Mouse (Mus musculus) forebrain, postnatal 0 days (tissue): ENCODE results near the gene Spns2. TPM values are rescaled to one million over a fixed set of nuclear protein-coding genes. Genes with fewer than 3 reads are reported as not detected.

Experiments used
- ATAC-seq: fragments of 200-750 bp; cut with Nextera tagmentation; 2 replicates; pipeline ENCODE4 v1.8.0; 2017; ENCODE audit warnings: mild to moderate bottlenecking, moderate library complexity
- DNase-seq: peaks from one replicate; pipeline ENCODE4 v3.0.0-alpha.2; 2015
- H3K27ac ChIP-seq: fragments of 300-500 bp; sonication (generic); 2 replicates; pipeline ENCODE4 v1.5.1; 2014; ENCODE audit warnings: low read depth, mild to moderate bottlenecking, antibody characterized with exemption, low read length, moderate library complexity, mixed read lengths
- H3K27me3 ChIP-seq: fragments of 300-500 bp; sonication (generic); 2 replicates; pipeline ENCODE4 v1.6.1; 2014; ENCODE audit warnings: mild to moderate bottlenecking, low read length, mixed read lengths; ENCODE audit not compliant: insufficient read depth
- H3K36me3 ChIP-seq: fragments of 300-500 bp; sonication (generic); 2 replicates; pipeline ENCODE4 v1.6.1; 2014; ENCODE audit warnings: mild to moderate bottlenecking, moderate library complexity; ENCODE audit not compliant: insufficient read depth
- H3K4me1 ChIP-seq: fragments of 300-500 bp; sonication (generic); 2 replicates; pipeline ENCODE4 v1.6.1; 2014; ENCODE audit warnings: antibody characterized with exemption; ENCODE audit not compliant: insufficient read depth
- H3K4me2 ChIP-seq: fragments of 300-500 bp; sonication (generic); 2 replicates; pipeline ENCODE4 v1.6.1; 2014; ENCODE audit warnings: low read depth, mild to moderate bottlenecking, moderate library complexity
- H3K4me3 ChIP-seq: fragments of 300-500 bp; sonication (generic); 2 replicates; pipeline ENCODE4 v1.5.1; 2014; ENCODE audit warnings: low read depth, low read length, mixed read lengths
- H3K9ac ChIP-seq: fragments of 300-500 bp; sonication (generic); 2 replicates; pipeline ENCODE4 v1.6.1; 2014; ENCODE audit warnings: mild to moderate bottlenecking
- H3K9me3 ChIP-seq: fragments of 300-500 bp; sonication (generic); 2 replicates; pipeline ENCODE4 v1.6.1; 2016; ENCODE audit warnings: low read length
- CTCF ChIP-seq: sonication (generic); IDR thresholded peaks from 2 replicates; pipeline ENCODE4 v1.5.1; 2016; ENCODE audit warnings: antibody characterized with exemption, control low read depth, low read depth
- WGBS: fragments of 180-500 bp; shearing (Covaris S2); extraction: QIAGEN DNeasy Blood & Tissue Kit; methylation state at CpG from one replicate; pipeline ENCODE4 v1.1.7; 2014; 5-methylcytosine and 5-hydroxymethylcytosine counted together
- polyA plus RNA-seq: library from polyadenylated mRNA; unstranded; fragments of >200 nt; fragmentation: Nextera tagmentation; extraction: Ambion mirVana; gene quantifications from 2 replicates; pipeline ENCODE4 v1.2.1, GENCODE M21; 2015
- total RNA-seq: library from RNA; depleted of rRNA; stranded (reverse); fragments of >200 nt; gene quantifications from 2 replicates; pipeline ENCODE4 v1.2.3, GENCODE M21; 2014

Gene Spns2
- total and polyA plus RNA-seq, 2 experiments from 2014 or later: 6.5 to 38.8 TPM

DNA sequence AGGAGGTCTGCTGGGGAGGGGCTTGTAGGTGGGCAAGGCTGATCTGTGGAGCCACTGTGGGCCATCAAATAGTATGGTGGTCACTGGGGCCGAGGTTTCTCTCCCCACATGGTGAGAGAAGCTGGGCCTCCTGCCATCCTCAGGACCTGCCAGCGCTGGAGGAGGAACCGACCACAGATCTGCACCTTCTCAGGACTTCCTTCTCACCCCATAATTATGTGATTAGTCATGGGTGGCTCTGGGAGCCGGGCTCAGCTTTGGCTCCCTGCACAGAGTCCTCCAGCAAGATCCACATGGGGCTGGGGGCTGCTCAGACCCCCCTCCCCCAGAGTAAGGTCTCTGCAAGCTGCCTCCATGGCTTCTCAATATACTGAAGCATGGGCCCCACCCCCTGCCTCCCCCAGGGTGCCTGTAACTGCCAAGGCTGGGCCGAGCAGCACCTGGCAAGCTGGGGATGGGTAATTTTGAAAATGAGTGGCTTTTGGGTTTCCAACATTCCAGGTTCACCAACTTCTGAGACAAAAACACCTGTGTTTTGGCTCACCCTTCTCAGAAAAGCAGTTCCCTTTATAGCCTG, 11.8 kb upstream of the Spns2 start:
- TF ChIP-seq CTCF: no peak
- Histone ChIP-seq H3K9ac (no peak overlapping the region), H3K4me2 (no peak overlapping the region), H3K9me3 (no peaks in the 10 kb centered on the region), H3K4me3 (no peak overlapping the region), H3K27ac (no peak overlapping the region), H3K27me3 (no peaks in the 10 kb centered on the region; the same call in 1 of the 2 replicates), H3K36me3 (no peaks in the 10 kb centered on the region), H3K4me1 (no peaks in the 10 kb centered on the region)
- no peak for DNase-seq
- WGBS: 21% methylated on average over 5 of the region's 5 CpGs
- ATAC-seq: no peak

GRCm38 (mm10) chr11:72500139-72500538, 10.4 kb upstream of the Spns2 start:
- Histone ChIP-seq H3K36me3 (no peaks in the 10 kb centered on the region), H3K9ac (no peak overlapping the region), H3K27me3 (no peaks in the 10 kb centered on the region; the same call in 1 of the 2 replicates), H3K4me3 (no peak overlapping the region), H3K27ac (no peak overlapping the region), H3K4me1 (no peaks in the 10 kb centered on the region), H3K4me2 (no peak overlapping the region), H3K9me3 (no peaks in the 10 kb centered on the region)
- TF ChIP-seq CTCF: no peak
- 86% methylated on average over 4 of the region's 4 CpGs for WGBS
- ATAC-seq: no peak
- DNase-seq: no peak

DNA sequence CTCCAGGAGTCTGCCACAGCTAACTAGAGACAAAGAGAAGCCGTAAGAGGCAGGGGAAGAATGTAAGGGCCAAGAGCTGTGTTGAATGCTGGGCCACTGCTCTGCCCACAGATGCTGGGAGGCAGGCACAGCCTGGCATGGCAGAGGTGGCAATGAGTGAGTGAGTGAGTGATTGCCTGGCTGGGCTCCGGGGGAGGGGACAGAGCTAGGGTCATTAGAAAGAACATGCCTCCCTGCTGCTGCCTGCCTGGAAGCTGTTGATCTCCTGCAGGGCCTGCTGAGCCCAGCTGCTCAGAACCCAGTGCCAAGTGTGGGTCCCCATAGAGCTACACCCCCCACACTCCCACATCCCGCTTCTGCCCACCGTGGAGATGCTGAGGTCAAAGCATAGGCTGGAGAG, 7.7 kb upstream of the Spns2 start:
- no peaks in the 10 kb centered on the region for H3K4me1 ChIP-seq
- WGBS: 22% methylated on average over 4 of the region's 4 CpGs
- no peaks in the 10 kb centered on the region for H3K9me3 ChIP-seq
- H3K9ac ChIP-seq: no peak overlapping the region
- no peak overlapping the region for H3K4me2 ChIP-seq
- H3K27ac ChIP-seq: no peak overlapping the region
- H3K27me3 ChIP-seq: no peaks in the 10 kb centered on the region; the same call in 1 of the 2 replicates
- no peak overlapping the region for H3K4me3 ChIP-seq
- TF ChIP-seq CTCF: no peak
- no peaks in the 10 kb centered on the region for H3K36me3 ChIP-seq
- ATAC-seq: peak; percentile 55; the same call in 1 of the 2 replicates
- DNase-seq: no peak

GRCm38 (mm10) chr11:72496775-72497174, 7.1 kb upstream of the Spns2 start:
- WGBS: 70% methylated on average over 1 of the region's 1 CpGs
- TF ChIP-seq CTCF: no peak
- peak; percentile 7; the same call in 1 of the 2 replicates for ATAC-seq
- no peaks in the 10 kb centered on the region for H3K4me1 ChIP-seq
- H3K36me3 ChIP-seq: no peaks in the 10 kb centered on the region
- no peak overlapping the region for H3K27ac ChIP-seq
- H3K4me3 ChIP-seq: no peak overlapping the region
- H3K27me3 ChIP-seq: no peaks in the 10 kb centered on the region
- H3K4me2 ChIP-seq: no peak overlapping the region
- H3K9me3 ChIP-seq: no peaks in the 10 kb centered on the region
- no peak for DNase-seq
- no peak overlapping the region for H3K9ac ChIP-seq

DNA sequence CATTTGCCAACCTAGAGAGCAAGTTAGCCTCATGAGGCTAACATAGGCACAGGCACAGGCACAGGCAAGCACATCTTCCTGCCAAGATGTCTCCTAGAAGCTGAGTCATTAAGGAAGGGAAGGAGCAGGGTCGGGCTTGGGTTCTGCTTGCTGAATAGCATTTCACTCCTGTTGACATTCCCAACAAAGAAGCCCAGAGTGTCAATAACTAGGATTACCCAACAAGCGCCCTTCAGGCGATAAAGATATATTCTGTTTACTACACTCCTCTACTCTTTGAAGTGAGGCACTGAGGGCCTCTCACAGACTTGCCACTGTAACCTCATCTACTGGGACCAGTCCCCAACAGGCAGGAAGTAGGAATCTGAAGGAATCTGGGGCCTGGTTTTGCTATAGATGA, 6.4 kb upstream of the Spns2 start:
- H3K4me1 ChIP-seq: no peaks in the 10 kb centered on the region
- DNase-seq (no peak), ATAC-seq (no peak)
- no peaks in the 10 kb centered on the region for H3K27me3 ChIP-seq
- no peak overlapping the region for H3K4me3 ChIP-seq
- no peak overlapping the region for H3K27ac ChIP-seq
- WGBS: 48% methylated on average over 3 of the region's 3 CpGs
- no peaks in the 10 kb centered on the region for H3K9me3 ChIP-seq
- H3K9ac ChIP-seq: no peak overlapping the region
- no peak overlapping the region for H3K4me2 ChIP-seq
- TF ChIP-seq CTCF: no peak
- no peaks in the 10 kb centered on the region for H3K36me3 ChIP-seq

DNA sequence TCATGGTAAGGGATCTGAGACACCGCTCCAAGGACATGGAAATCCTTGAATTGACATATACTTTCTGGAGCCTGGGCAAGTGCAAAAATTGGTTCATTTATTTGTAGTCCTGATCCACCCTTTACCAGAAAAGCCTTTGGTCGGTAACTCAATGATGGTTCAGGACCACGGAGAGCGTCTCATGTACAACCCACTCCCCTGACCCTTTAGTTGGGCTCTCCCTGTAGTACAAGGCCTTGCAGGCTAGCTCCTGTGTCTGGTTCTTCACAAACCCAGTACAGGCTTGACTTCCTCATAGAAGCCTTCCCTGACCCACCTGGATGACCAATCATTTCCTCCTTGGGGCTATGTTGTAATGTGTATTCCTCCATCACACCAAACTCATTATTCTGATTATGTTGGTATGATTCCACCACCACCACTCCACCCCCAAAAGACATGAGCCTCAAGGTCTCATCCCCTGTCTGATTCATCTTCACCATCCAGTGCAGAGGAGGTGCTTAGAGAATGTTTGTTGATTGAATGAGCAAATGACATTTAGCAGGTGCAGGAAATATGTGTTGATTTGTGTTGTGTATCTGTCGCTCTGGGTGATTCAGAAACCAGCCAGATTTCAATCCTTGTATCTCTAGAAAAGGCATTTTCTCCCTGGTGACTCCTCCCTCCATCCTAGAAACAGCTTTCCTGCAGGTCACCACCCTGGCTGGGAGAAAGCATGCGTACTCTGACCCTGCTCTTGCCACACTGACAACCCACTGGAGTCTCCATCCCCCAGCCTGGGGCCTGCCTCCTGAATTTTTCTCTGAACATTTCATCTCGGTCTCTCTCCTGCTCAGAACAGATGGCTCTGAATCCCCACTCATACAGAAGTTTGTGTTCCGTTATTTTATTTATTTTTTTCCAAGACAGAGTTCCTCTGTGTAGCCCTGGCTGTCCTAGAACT, 4.6 kb upstream of the Spns2 start:
- Histone ChIP-seq H3K4me2 (no peak overlapping the region), H3K4me1 (no peaks in the 10 kb centered on the region), H3K27me3 (no peaks in the 10 kb centered on the region), H3K36me3 (no peaks in the 10 kb centered on the region), H3K4me3 (no peak overlapping the region), H3K9me3 (no peaks in the 10 kb centered on the region), H3K9ac (no peak overlapping the region), H3K27ac (no peak overlapping the region)
- ATAC-seq (no peak), DNase-seq (no peak)
- WGBS: 46% methylated on average over 8 of the region's 8 CpGs
- TF ChIP-seq CTCF: no peak
